Mouse (Mus musculus) left cerebral cortex, adult 8-10 months (tissue): ENCODE results near the gene 4930564D02Rik. TPM values are rescaled to one million over a fixed set of nuclear protein-coding genes. Genes with fewer than 3 reads are reported as not detected.

Experiments used
- DNase-seq, 2 experiments: peaks; one replicate each; pipeline ENCODE4 v3.0.0; 2022; ENCODE audit warnings: low spot score in 2 of 2
- total RNA-seq, 4 experiments: library from RNA; stranded (reverse); gene quantifications; 2 replicates each; pipeline ENCODE4 v1.2.4; 2022

The 4930564D02Rik gene
- total RNA-seq, 4 experiments from 2014 or later: not detected

GRCm38 (mm10) chr3:105105827-105106226, 39.2 kb downstream of the 4930564D02Rik start:
- no peak for DNase-seq

- no peak for DNase-seq
Observed at GRCm38 (mm10) chr3:105113859-105114258, 47.2 kb downstream of the 4930564D02Rik start.

- DNase-seq: peak; percentile 46 to 63
Observed at GRCm38 (mm10) chr3:105114269-105114668, 47.6 kb downstream of the 4930564D02Rik start.

- no peak for DNase-seq
Observed at GRCm38 (mm10) chr3:105116596-105116995, 50.0 kb downstream of the 4930564D02Rik start.

GRCm38 (mm10) chr3:105123776-105124175, 57.1 kb downstream of the 4930564D02Rik start:
- DNase-seq: no peak

GRCm38 (mm10) chr3:105127881-105128280, 61.2 kb downstream of the 4930564D02Rik start:
- no peak for DNase-seq

Other genes starting within 250 kb of the 4930564D02Rik start
- gene Mov10, start 248.3 kb upstream of the 4930564D02Rik start, total RNA-seq: 10 to 100 TPM in 2 of 4 experiments, 1 to 10 TPM in 2; 8.4 to 12.5 (median 9.4) TPM
- gene St7l, start 202.8 kb upstream of the 4930564D02Rik start, total RNA-seq: 10 to 100 TPM; 32.3 to 49.5 (median 38.6) TPM
- gene Capza1, start 202.3 kb upstream of the 4930564D02Rik start, total RNA-seq: 10 to 100 TPM; 26.1 to 41.8 (median 33.4) TPM
- 1 to 10 TPM; 1.5 to 1.6 (median 1.6) TPM for gene Wnt2b, start 104.9 kb upstream of the 4930564D02Rik start, total RNA-seq
- 10 to 100 TPM; 25.6 to 34.7 (median 29.9) TPM for gene Cttnbp2nl, start 13.7 kb upstream of the 4930564D02Rik start, total RNA-seq